Mouse (Mus musculus) liver, embryonic 13.5 days (tissue): ENCODE measurements around the gene Focad. TPM values are rescaled to one million over a fixed set of nuclear protein-coding genes. Genes with fewer than 3 reads are reported as not detected.

ENCODE experiments used
- ATAC-seq: fragments of 200-750 bp; cut with Nextera tagmentation; 2 replicates; pipeline ENCODE4 v1.8.0; 2017; ENCODE audit warnings: low read depth, mild to moderate bottlenecking, moderate number of reproducible peaks, moderate library complexity
- DNase-seq: peaks from one replicate; pipeline ENCODE4 v3.0.0; 2022
- H3K27ac ChIP-seq: fragments of 300-500 bp; sonication (generic); 2 replicates; pipeline ENCODE4 v1.5.1; 2015; ENCODE audit warnings: moderate library complexity, mild to moderate bottlenecking, inconsistent platforms
- H3K27me3 ChIP-seq: fragments of 300-500 bp; sonication (generic); 2 replicates; pipeline ENCODE4 v1.6.1; 2015; ENCODE audit warnings: mild to moderate bottlenecking, inconsistent platforms
- H3K36me3 ChIP-seq: fragments of 300-500 bp; sonication (generic); 2 replicates; pipeline ENCODE4 v1.6.1; 2015; ENCODE audit warnings: mild to moderate bottlenecking, inconsistent platforms
- H3K4me1 ChIP-seq: fragments of 300-500 bp; sonication (generic); replicated peaks from 2 replicates; pipeline ENCODE4 v1.6.1; 2015; ENCODE audit warnings: inconsistent platforms
- H3K4me2 ChIP-seq: fragments of 300-500 bp; sonication (generic); 2 replicates; pipeline ENCODE4 v1.6.1; 2015; ENCODE audit warnings: inconsistent platforms, mild to moderate bottlenecking, moderate library complexity
- H3K4me3 ChIP-seq: fragments of 300-500 bp; sonication (generic); replicated peaks from 2 replicates; pipeline ENCODE4 v1.5.1; 2015; ENCODE audit warnings: mild to moderate bottlenecking, inconsistent platforms
- H3K9ac ChIP-seq: fragments of 300-500 bp; sonication (generic); 2 replicates; pipeline ENCODE4 v1.6.1; 2015; ENCODE audit warnings: mild to moderate bottlenecking, inconsistent platforms
- H3K9me3 ChIP-seq: fragments of 300-500 bp; sonication (generic); replicated peaks from 2 replicates; pipeline ENCODE4 v1.6.1; 2016; ENCODE audit warnings: inconsistent platforms
- WGBS: fragments of 180-500 bp; shearing (Covaris S2); methylation state at CpG from one replicate; pipeline ENCODE4 v1.1.7; 2015; ENCODE audit not compliant: insufficient replicate concordance; 5-methylcytosine and 5-hydroxymethylcytosine counted together
- polyA plus RNA-seq: library from polyadenylated mRNA; unstranded; fragments of >200 nt; fragmentation: Nextera tagmentation; extraction: Ambion mirVana; gene quantifications from 2 replicates; pipeline ENCODE4 v1.2.1, GENCODE M21; 2015

The Focad gene
- polyA plus RNA-seq, 1 experiment from 2014 or later: 7.2 TPM

- H3K27ac ChIP-seq: no peak overlapping the region
- H3K36me3 ChIP-seq: no peaks in the 10 kb centered on the region
- H3K4me1 ChIP-seq: no peaks in the 10 kb centered on the region
- no peak overlapping the region for H3K4me2 ChIP-seq
- no peak for ATAC-seq
- no peaks in the 10 kb centered on the region for H3K9me3 ChIP-seq
- 72% methylated on average over 6 of the region's 6 CpGs for WGBS
- no peak overlapping the region for H3K4me3 ChIP-seq
- no peak for DNase-seq
- no peak overlapping the region for H3K9ac ChIP-seq
- H3K27me3 ChIP-seq: no peaks in the 10 kb centered on the region
These were observed 91.5 kb downstream of the Focad start for GRCm38 (mm10) chr4:88185872-88186426.

- Histone ChIP-seq H3K4me3 (no peak overlapping the region), H3K27me3 (no peaks in the 10 kb centered on the region), H3K4me1 (no peaks in the 10 kb centered on the region), H3K36me3 (no peaks in the 10 kb centered on the region), H3K9ac (no peak overlapping the region), H3K27ac (no peak overlapping the region), H3K9me3 (no peaks in the 10 kb centered on the region), H3K4me2 (no peak overlapping the region)
- ATAC-seq (no peak), DNase-seq (no peak)
- 77% methylated on average over 3 of the region's 3 CpGs for WGBS
These were observed 93.2 kb downstream of the Focad start for GRCm38 (mm10) chr4:88187649-88188048.

- Histone ChIP-seq H3K36me3 (no peaks in the 10 kb centered on the region), H3K4me3 (no peak overlapping the region), H3K4me1 (no peaks in the 10 kb centered on the region), H3K4me2 (no peak overlapping the region), H3K27ac (no peak overlapping the region), H3K9me3 (no peaks in the 10 kb centered on the region), H3K9ac (no peak overlapping the region), H3K27me3 (no peaks in the 10 kb centered on the region)
- no peak for DNase-seq
- ATAC-seq: no peak
- WGBS: 74% methylated on average over 1 of the region's 1 CpGs
These were observed 95.1 kb downstream of the Focad start for GRCm38 (mm10) chr4:88189495-88189894.

- Histone ChIP-seq H3K27me3 (no peaks in the 10 kb centered on the region), H3K4me1 (no peaks in the 10 kb centered on the region), H3K4me2 (no peak overlapping the region), H3K27ac (no peak overlapping the region), H3K9me3 (no peaks in the 10 kb centered on the region), H3K9ac (no peak overlapping the region), H3K4me3 (no peak overlapping the region), H3K36me3 (no peaks in the 10 kb centered on the region)
- ATAC-seq (no peak), DNase-seq (no peak)
- WGBS: 76% methylated on average over 5 of the region's 5 CpGs
These were observed 99.8 kb downstream of the Focad start for GRCm38 (mm10) chr4:88194256-88194655.

GRCm38 (mm10) chr4:88195898-88196495 lies 101.6 kb downstream of the Focad start:
- Histone ChIP-seq H3K4me2 (no peak overlapping the region), H3K9ac (no peak overlapping the region), H3K27ac (no peak overlapping the region), H3K9me3 (no peaks in the 10 kb centered on the region), H3K4me1 (no peaks in the 10 kb centered on the region), H3K27me3 (no peaks in the 10 kb centered on the region), H3K4me3 (no peak overlapping the region), H3K36me3 (no peaks in the 10 kb centered on the region)
- no peak for ATAC-seq
- 82% methylated on average over 4 of the region's 4 CpGs for WGBS
- DNase-seq: no peak

- H3K4me2 ChIP-seq: no peak overlapping the region
- H3K9me3 ChIP-seq: no peaks in the 10 kb centered on the region
- no peak overlapping the region for H3K9ac ChIP-seq
- no peak overlapping the region for H3K27ac ChIP-seq
- no peak overlapping the region for H3K4me3 ChIP-seq
- H3K4me1 ChIP-seq: no peaks in the 10 kb centered on the region
- ATAC-seq: no peak
- DNase-seq: no peak
- no peaks in the 10 kb centered on the region for H3K36me3 ChIP-seq
- no peaks in the 10 kb centered on the region for H3K27me3 ChIP-seq
- WGBS: 77% methylated on average over 4 of the region's 4 CpGs
These were observed 102.1 kb downstream of the Focad start for GRCm38 (mm10) chr4:88196500-88196912.

GRCm38 (mm10) chr4:88197244-88197643 lies 102.8 kb downstream of the Focad start:
- H3K4me2 ChIP-seq: no peak overlapping the region
- no peaks in the 10 kb centered on the region for H3K9me3 ChIP-seq
- H3K9ac ChIP-seq: no peak overlapping the region
- WGBS: 77% methylated on average over 5 of the region's 5 CpGs
- H3K27me3 ChIP-seq: no peaks in the 10 kb centered on the region
- no peak overlapping the region for H3K27ac ChIP-seq
- H3K36me3 ChIP-seq: no peaks in the 10 kb centered on the region
- DNase-seq: no peak
- H3K4me1 ChIP-seq: no peaks in the 10 kb centered on the region
- no peak for ATAC-seq
- H3K4me3 ChIP-seq: no peak overlapping the region

GRCm38 (mm10) chr4:88199186-88199585 lies 104.8 kb downstream of the Focad start:
- Histone ChIP-seq H3K4me3 (no peak overlapping the region), H3K27ac (no peak overlapping the region), H3K9ac (no peak overlapping the region), H3K9me3 (no peaks in the 10 kb centered on the region), H3K36me3 (no peaks in the 10 kb centered on the region), H3K27me3 (no peaks in the 10 kb centered on the region), H3K4me2 (no peak overlapping the region), H3K4me1 (no peaks in the 10 kb centered on the region)
- DNase-seq (no peak), ATAC-seq (no peak)
- 67% methylated on average over 1 of the region's 1 CpGs for WGBS

GRCm38 (mm10) chr4:88201047-88201446 lies 106.6 kb downstream of the Focad start:
- no peaks in the 10 kb centered on the region for H3K4me1 ChIP-seq
- no peak overlapping the region for H3K4me2 ChIP-seq
- no peaks in the 10 kb centered on the region for H3K9me3 ChIP-seq
- no peaks in the 10 kb centered on the region for H3K36me3 ChIP-seq
- no peaks in the 10 kb centered on the region for H3K27me3 ChIP-seq
- no peak overlapping the region for H3K9ac ChIP-seq
- H3K4me3 ChIP-seq: no peak overlapping the region
- ATAC-seq (peak; percentile 63; the same call in 1 of the 2 replicates), DNase-seq (no peak)
- H3K27ac ChIP-seq: no peak overlapping the region
- 49% methylated on average over 4 of the region's 4 CpGs for WGBS

- Histone ChIP-seq H3K4me3 (no peak overlapping the region), H3K27me3 (no peaks in the 10 kb centered on the region), H3K36me3 (no peaks in the 10 kb centered on the region), H3K4me1 (no peaks in the 10 kb centered on the region), H3K9me3 (no peaks in the 10 kb centered on the region), H3K9ac (no peak overlapping the region), H3K4me2 (no peak overlapping the region), H3K27ac (no peak overlapping the region)
- ATAC-seq (no peak), DNase-seq (no peak)
- 76% methylated on average over 6 of the region's 6 CpGs for WGBS
These were observed 114.2 kb downstream of the Focad start for GRCm38 (mm10) chr4:88208676-88209075.

GRCm38 (mm10) chr4:88209351-88209814 lies 115.0 kb downstream of the Focad start:
- Histone ChIP-seq H3K36me3 (no peaks in the 10 kb centered on the region), H3K4me1 (no peaks in the 10 kb centered on the region), H3K27ac (no peak overlapping the region), H3K9ac (no peak overlapping the region), H3K4me3 (no peak overlapping the region), H3K4me2 (no peak overlapping the region), H3K27me3 (no peaks in the 10 kb centered on the region), H3K9me3 (no peaks in the 10 kb centered on the region)
- 72% methylated on average over 3 of the region's 3 CpGs for WGBS
- ATAC-seq (no peak), DNase-seq (no peak)

- H3K4me3 ChIP-seq: no peak overlapping the region
- no peak overlapping the region for H3K4me2 ChIP-seq
- H3K27ac ChIP-seq: no peak overlapping the region
- ATAC-seq (no peak), DNase-seq (no peak)
- H3K4me1 ChIP-seq: no peaks in the 10 kb centered on the region
- no peaks in the 10 kb centered on the region for H3K36me3 ChIP-seq
- H3K9me3 ChIP-seq: no peaks in the 10 kb centered on the region
- no peaks in the 10 kb centered on the region for H3K27me3 ChIP-seq
- no peak overlapping the region for H3K9ac ChIP-seq
- 82% methylated on average over 6 of the region's 6 CpGs for WGBS
These were observed 116.2 kb downstream of the Focad start for GRCm38 (mm10) chr4:88210602-88211001.
